Mouse (Mus musculus) forebrain, embryonic 16.5 days (tissue): ENCODE results near the gene Sept8. TPM values are rescaled to one million over a fixed set of nuclear protein-coding genes. Genes with fewer than 3 reads are reported as not detected.

Experiments used
- ATAC-seq: fragments of 200-750 bp; cut with Nextera tagmentation; 2 replicates; pipeline ENCODE4 v1.8.0; 2017; ENCODE audit warnings: mild to moderate bottlenecking, moderate library complexity
- H3K27ac ChIP-seq: fragments of 300-500 bp; sonication (generic); 2 replicates; pipeline ENCODE4 v1.5.1; 2014; ENCODE audit warnings: low read length, control low read depth
- H3K27me3 ChIP-seq: fragments of 300-500 bp; sonication (generic); replicated peaks from 2 replicates; pipeline ENCODE4 v1.6.1; 2014; ENCODE audit warnings: low read length; ENCODE audit not compliant: control insufficient read depth, insufficient read depth
- H3K36me3 ChIP-seq: fragments of 300-500 bp; sonication (generic); 2 replicates; pipeline ENCODE4 v1.6.1; 2014; ENCODE audit not compliant: control insufficient read depth, insufficient read depth
- H3K4me1 ChIP-seq: fragments of 300-500 bp; sonication (generic); replicated peaks from 2 replicates; pipeline ENCODE4 v1.6.1; 2014; ENCODE audit warnings: low read length; ENCODE audit not compliant: control insufficient read depth, insufficient read depth
- H3K4me2 ChIP-seq: fragments of 300-500 bp; sonication (generic); 2 replicates; pipeline ENCODE4 v1.6.1; 2014; ENCODE audit warnings: mild to moderate bottlenecking, low read length, control low read depth
- H3K4me3 ChIP-seq: fragments of 300-500 bp; sonication (generic); replicated peaks from 2 replicates; pipeline ENCODE4 v1.5.1; 2014; ENCODE audit warnings: mild to moderate bottlenecking, low read length, control low read depth
- H3K9ac ChIP-seq: fragments of 300-500 bp; sonication (generic); replicated peaks from 2 replicates; pipeline ENCODE4 v1.6.1; 2014; ENCODE audit warnings: low read depth, low read length, control low read depth
- H3K9me3 ChIP-seq: fragments of 300-500 bp; sonication (generic); 2 replicates; pipeline ENCODE4 v1.6.1; 2016; ENCODE audit warnings: low read length; ENCODE audit not compliant: control insufficient read depth
- WGBS: fragments of 180-500 bp; shearing (Covaris S2); extraction: QIAGEN DNeasy Blood & Tissue Kit; methylation state at CpG from one replicate; pipeline ENCODE4 v1.1.7; 2014; 5-methylcytosine and 5-hydroxymethylcytosine counted together
- polyA plus RNA-seq: library from polyadenylated mRNA; unstranded; fragments of >200 nt; fragmentation: Nextera tagmentation; extraction: Ambion mirVana; gene quantifications from 2 replicates; pipeline ENCODE4 v1.2.1, GENCODE M21; 2015

Gene Sept8
- polyA plus RNA-seq, 1 experiment from 2014 or later: 23.3 TPM

GRCm38 (mm10) chr11:53531578-53532230 lies 12.6 kb downstream of the Sept8 start:
- Histone ChIP-seq H3K4me3 (no peak overlapping the region), H3K4me1 (peaks cover 17% of the 10 kb centered on the region), H3K36me3 (peaks cover 20% of the 10 kb centered on the region), H3K27ac (no peak overlapping the region), H3K9ac (no peak overlapping the region), H3K4me2 (no peak overlapping the region), H3K9me3 (no peaks in the 10 kb centered on the region), H3K27me3 (no peaks in the 10 kb centered on the region)
- 96% methylated on average over 10 of the region's 10 CpGs for WGBS
- ATAC-seq: no peak

- H3K36me3 ChIP-seq: peaks cover 24% of the 10 kb centered on the region
- H3K4me2 ChIP-seq: no peak overlapping the region
- H3K4me1 ChIP-seq: peaks cover 17% of the 10 kb centered on the region
- ATAC-seq: no peak
- WGBS: 100% methylated on average over 1 of the region's 1 CpGs
- no peak overlapping the region for H3K4me3 ChIP-seq
- no peak overlapping the region for H3K9ac ChIP-seq
- H3K27ac ChIP-seq: no peak overlapping the region
- H3K27me3 ChIP-seq: no peaks in the 10 kb centered on the region
- no peaks in the 10 kb centered on the region for H3K9me3 ChIP-seq
These were observed 13.2 kb downstream of the Sept8 start for GRCm38 (mm10) chr11:53532231-53532620.

GRCm38 (mm10) chr11:53539002-53539491 lies 20.0 kb downstream of the Sept8 start:
- Histone ChIP-seq H3K36me3 (peaks cover 28% of the 10 kb centered on the region), H3K4me3 (no peak overlapping the region), H3K9me3 (no peaks in the 10 kb centered on the region), H3K9ac (no peak overlapping the region), H3K27me3 (no peaks in the 10 kb centered on the region), H3K4me2 (no peak overlapping the region), H3K27ac (no peak overlapping the region), H3K4me1 (no peaks in the 10 kb centered on the region)
- 74% methylated on average over 15 of the region's 15 CpGs for WGBS
- no peak for ATAC-seq

- no peak overlapping the region for H3K4me3 ChIP-seq
- ATAC-seq: no peak
- no peaks in the 10 kb centered on the region for H3K4me1 ChIP-seq
- H3K27ac ChIP-seq: no peak overlapping the region
- no peak overlapping the region for H3K4me2 ChIP-seq
- peaks cover 18% of the 10 kb centered on the region for H3K36me3 ChIP-seq
- H3K9ac ChIP-seq: no peak overlapping the region
- H3K27me3 ChIP-seq: no peaks in the 10 kb centered on the region
- H3K9me3 ChIP-seq: no peaks in the 10 kb centered on the region
- WGBS: 93% methylated on average over 3 of the region's 3 CpGs
These were observed 21.3 kb downstream of the Sept8 start for GRCm38 (mm10) chr11:53540394-53540793.

- peaks cover 12% of the 10 kb centered on the region for H3K36me3 ChIP-seq
- no peak overlapping the region for H3K27ac ChIP-seq
- no peaks in the 10 kb centered on the region for H3K27me3 ChIP-seq
- H3K4me1 ChIP-seq: no peaks in the 10 kb centered on the region
- H3K4me3 ChIP-seq: no peak overlapping the region
- ATAC-seq: no peak
- H3K4me2 ChIP-seq: no peak overlapping the region
- WGBS: 80% methylated on average over 11 of the region's 11 CpGs
- H3K9me3 ChIP-seq: no peaks in the 10 kb centered on the region
- H3K9ac ChIP-seq: no peak overlapping the region
These were observed 22.2 kb downstream of the Sept8 start for GRCm38 (mm10) chr11:53541222-53541621.

GRCm38 (mm10) chr11:53543021-53543420 lies 24.0 kb downstream of the Sept8 start:
- Histone ChIP-seq H3K27me3 (no peaks in the 10 kb centered on the region), H3K27ac (no peak overlapping the region), H3K4me1 (0 out of 2 replicates have a peak, but pooled peaks cover 2% of the 10 kb centered on the region), H3K9me3 (no peaks in the 10 kb centered on the region), H3K4me2 (no peak overlapping the region), H3K9ac (no peak overlapping the region), H3K4me3 (no peak overlapping the region), H3K36me3 (peaks cover 3% of the 10 kb centered on the region; the same call in 1 of the 2 replicates)
- no peak for ATAC-seq
- WGBS: 82% methylated on average over 7 of the region's 7 CpGs

GRCm38 (mm10) chr11:53546271-53546670 lies 27.2 kb downstream of the Sept8 start:
- H3K9ac ChIP-seq: no peak overlapping the region
- 0 out of 2 replicates have a peak, but pooled peaks cover 2% of the 10 kb centered on the region for H3K4me1 ChIP-seq
- ATAC-seq: peak; percentile 15; the same call in 1 of the 2 replicates
- H3K4me2 ChIP-seq: no peak overlapping the region
- no peaks in the 10 kb centered on the region for H3K36me3 ChIP-seq
- no peaks in the 10 kb centered on the region for H3K9me3 ChIP-seq
- no peaks in the 10 kb centered on the region for H3K27me3 ChIP-seq
- H3K4me3 ChIP-seq: no peak overlapping the region
- 58% methylated on average over 6 of the region's 6 CpGs for WGBS
- no peak overlapping the region for H3K27ac ChIP-seq

GRCm38 (mm10) chr11:53547566-53547965 lies 28.5 kb downstream of the Sept8 start:
- no peak overlapping the region for H3K9ac ChIP-seq
- H3K4me2 ChIP-seq: no peak overlapping the region
- H3K4me1 ChIP-seq: 0 out of 2 replicates have a peak, but pooled peaks cover 2% of the 10 kb centered on the region
- no peak overlapping the region for H3K27ac ChIP-seq
- no peaks in the 10 kb centered on the region for H3K9me3 ChIP-seq
- 92% methylated on average over 6 of the region's 6 CpGs for WGBS
- H3K27me3 ChIP-seq: no peaks in the 10 kb centered on the region
- H3K4me3 ChIP-seq: no peak overlapping the region
- H3K36me3 ChIP-seq: no peaks in the 10 kb centered on the region
- ATAC-seq: no peak

GRCm38 (mm10) chr11:53548036-53548605 lies 29.1 kb downstream of the Sept8 start:
- no peak overlapping the region for H3K4me3 ChIP-seq
- no peak overlapping the region for H3K27ac ChIP-seq
- H3K36me3 ChIP-seq: no peaks in the 10 kb centered on the region
- ATAC-seq: no peak
- H3K4me1 ChIP-seq: 0 out of 2 replicates have a peak, but pooled peaks cover 2% of the 10 kb centered on the region
- 88% methylated on average over 19 of the region's 19 CpGs for WGBS
- H3K9me3 ChIP-seq: no peaks in the 10 kb centered on the region
- H3K27me3 ChIP-seq: no peaks in the 10 kb centered on the region
- H3K9ac ChIP-seq: no peak overlapping the region
- no peak overlapping the region for H3K4me2 ChIP-seq
